Mouse (Mus musculus) megakaryocyte, embryonic 14.5 days (primary cell): ENCODE results near the gene Ttpal. TPM values are rescaled to one million over a fixed set of nuclear protein-coding genes. Genes with fewer than 3 reads are reported as not detected.

Source experiments
- H3K27me3 ChIP-seq: replicated peaks from 2 replicates; pipeline ENCODE3; 2012; ENCODE audit warnings: inconsistent platforms
- H3K36me3 ChIP-seq: replicated peaks from 2 replicates; pipeline ENCODE3; 2012; ENCODE audit warnings: low read length, inconsistent platforms, mixed read lengths
- H3K4me1 ChIP-seq: 2 replicates; pipeline ENCODE4 v1.6.1; 2012; ENCODE audit warnings: inconsistent platforms
- H3K4me3 ChIP-seq: replicated peaks from 2 replicates; pipeline ENCODE3; 2012; ENCODE audit warnings: moderate library complexity, mild to moderate bottlenecking, inconsistent platforms
- H3K9me3 ChIP-seq: 2 replicates; pipeline ENCODE4 v1.6.1; 2012; ENCODE audit warnings: inconsistent platforms
- FLI1 ChIP-seq: IDR thresholded peaks from 2 replicates; pipeline ENCODE4 v1.6.1; 2012; ENCODE audit warnings: low read length, inconsistent platforms, mixed read lengths
- GATA1 ChIP-seq: IDR thresholded peaks from 3 replicates; pipeline ENCODE4 v1.6.1; 2012; ENCODE audit warnings: mixed read lengths, low read length, inconsistent platforms, borderline replicate concordance
- polyA plus RNA-seq: library from polyadenylated mRNA; stranded (reverse); fragments of >175 nt; gene quantifications from 2 replicates; pipeline ENCODE4 v1.2.3, GENCODE M21; 2012; ENCODE audit warnings: low replicate concordance; ENCODE audit not compliant: insufficient read depth

Ttpal gene
- polyA plus RNA-seq, 1 experiment = 5.6 TPM

GRCm38 (mm10) chr2:163564646-163565045 is 37.5 kb upstream of the Ttpal start:
- no peak overlapping the region for H3K4me3 ChIP-seq
- no peaks in the 10 kb centered on the region for H3K9me3 ChIP-seq
- H3K36me3 ChIP-seq = no peaks in the 10 kb centered on the region
- TF ChIP-seq FLI1 (no peak), GATA1 (no peak)
- peaks cover 44% of the 10 kb centered on the region for H3K27me3 ChIP-seq
- no peaks in the 10 kb centered on the region for H3K4me1 ChIP-seq

- Histone ChIP-seq H3K27me3 (peaks cover 72% of the 10 kb centered on the region), H3K4me3 (no peak overlapping the region), H3K4me1 (peaks cover 11% of the 10 kb centered on the region), H3K36me3 (no peaks in the 10 kb centered on the region), H3K9me3 (no peaks in the 10 kb centered on the region)
- TF ChIP-seq GATA1 (no peak), FLI1 (no peak)
Measured at GRCm38 (mm10) chr2:163574321-163574720, 27.8 kb upstream of the Ttpal start.

- Histone ChIP-seq H3K4me3 (peak overlapping the region; percentile 84), H3K36me3 (no peaks in the 10 kb centered on the region), H3K9me3 (no peaks in the 10 kb centered on the region), H3K27me3 (peaks cover 72% of the 10 kb centered on the region), H3K4me1 (peaks cover 11% of the 10 kb centered on the region)
- TF ChIP-seq GATA1 = no peak
Measured at GRCm38 (mm10) chr2:163575248-163575647, 26.9 kb upstream of the Ttpal start.

- Histone ChIP-seq H3K36me3 (no peaks in the 10 kb centered on the region), H3K4me3 (no peak overlapping the region), H3K9me3 (no peaks in the 10 kb centered on the region), H3K27me3 (peaks cover 64% of the 10 kb centered on the region), H3K4me1 (peaks cover 11% of the 10 kb centered on the region)
- TF ChIP-seq GATA1 (no peak), FLI1 (no peak)
Measured at GRCm38 (mm10) chr2:163577986-163578385, 24.1 kb upstream of the Ttpal start.

- no peak overlapping the region for H3K4me3 ChIP-seq
- no peaks in the 10 kb centered on the region for H3K9me3 ChIP-seq
- TF ChIP-seq FLI1 (no peak), GATA1 (no peak)
- peaks cover 44% of the 10 kb centered on the region for H3K27me3 ChIP-seq
- no peaks in the 10 kb centered on the region for H3K36me3 ChIP-seq
- H3K4me1 ChIP-seq = peaks cover 17% of the 10 kb centered on the region
Measured at GRCm38 (mm10) chr2:163580069-163580945, 21.8 kb upstream of the Ttpal start.

GRCm38 (mm10) chr2:163583226-163584087 is 18.7 kb upstream of the Ttpal start:
- TF ChIP-seq GATA1 = no peak
- no peak for TF ChIP-seq FLI1
- H3K4me1 ChIP-seq = peaks cover 24% of the 10 kb centered on the region
- peaks cover 30% of the 10 kb centered on the region for H3K27me3 ChIP-seq
- no peaks in the 10 kb centered on the region for H3K9me3 ChIP-seq
- H3K4me3 ChIP-seq = no peak overlapping the region
- no peaks in the 10 kb centered on the region for H3K36me3 ChIP-seq

- Histone ChIP-seq H3K4me3 (no peak overlapping the region), H3K36me3 (no peaks in the 10 kb centered on the region), H3K9me3 (no peaks in the 10 kb centered on the region), H3K27me3 (peaks cover 26% of the 10 kb centered on the region), H3K4me1 (peaks cover 28% of the 10 kb centered on the region)
- TF ChIP-seq GATA1 (no peak), FLI1 (no peak)
Measured at GRCm38 (mm10) chr2:163584088-163584426, 18.1 kb upstream of the Ttpal start.

- H3K27me3 ChIP-seq = peaks cover 12% of the 10 kb centered on the region
- peak overlapping the region; percentile 48 for H3K4me3 ChIP-seq
- H3K9me3 ChIP-seq = no peaks in the 10 kb centered on the region
- no peaks in the 10 kb centered on the region for H3K36me3 ChIP-seq
- peaks cover 50% of the 10 kb centered on the region for H3K4me1 ChIP-seq
- TF ChIP-seq FLI1 = no peak
- no peak for TF ChIP-seq GATA1
Measured at GRCm38 (mm10) chr2:163586384-163587261, 15.5 kb upstream of the Ttpal start.

- TF ChIP-seq FLI1 (no peak), GATA1 (no peak)
- H3K4me1 ChIP-seq = peaks cover 50% of the 10 kb centered on the region
Measured at GRCm38 (mm10) chr2:163587506-163587905, 14.6 kb upstream of the Ttpal start.

More at GRCm38 (mm10) chr2:163587506-163587905, 14.6 kb upstream of the Ttpal start:
- Histone ChIP-seq H3K4me3 (no peak overlapping the region), H3K36me3 (no peaks in the 10 kb centered on the region), H3K27me3 (peaks cover 10% of the 10 kb centered on the region), H3K9me3 (no peaks in the 10 kb centered on the region)
